Mouse (Mus musculus) lung, embryonic 14.5 days (tissue): ENCODE measurements at regions not wholly inside any gene's neighbourhood (a gene's known extent, or its start where the extent isn't known, plus 50 kb on each side); places are given as distances from the start of the nearest gene placed in this dataset.
"Not testable (repeated sequence)": the region's sequence is repeated elsewhere in the genome, so short reads cannot be mapped to it uniquely, and the experiment has no call there.

Experiments used
- ATAC-seq: fragments of 200-750 bp; cut with Nextera tagmentation; 2 replicates; pipeline ENCODE4 v1.8.0; 2017; ENCODE audit warnings: mild to moderate bottlenecking, moderate TSS enrichment, moderate library complexity; ENCODE audit not compliant: insufficient read depth
- DNase-seq: peaks from one replicate; pipeline ENCODE4 v3.0.0-alpha.2; 2015
- H3K27ac ChIP-seq: fragments of 300-500 bp; sonication (generic); 2 replicates; pipeline ENCODE4 v1.5.1; 2014; ENCODE audit warnings: low read depth, mild to moderate bottlenecking, moderate library complexity
- H3K27me3 ChIP-seq: fragments of 300-500 bp; sonication (generic); 2 replicates; pipeline ENCODE4 v1.6.1; 2014; ENCODE audit warnings: low read length, control low read depth; ENCODE audit not compliant: insufficient read depth
- H3K36me3 ChIP-seq: fragments of 300-500 bp; sonication (generic); 2 replicates; pipeline ENCODE4 v1.6.1; 2014; ENCODE audit warnings: control low read depth; ENCODE audit not compliant: insufficient read depth
- H3K4me1 ChIP-seq: fragments of 300-500 bp; sonication (generic); 2 replicates; pipeline ENCODE4 v1.6.1; 2014; ENCODE audit warnings: antibody characterized with exemption, control low read depth; ENCODE audit not compliant: insufficient read depth
- H3K4me2 ChIP-seq: fragments of 300-500 bp; sonication (generic); 2 replicates; pipeline ENCODE4 v1.6.1; 2014; ENCODE audit warnings: mild to moderate bottlenecking
- H3K4me3 ChIP-seq: fragments of 300-500 bp; sonication (generic); 2 replicates; pipeline ENCODE4 v1.5.1; 2014; ENCODE audit warnings: low read depth, low read length
- H3K9ac ChIP-seq: fragments of 300-500 bp; sonication (generic); 2 replicates; pipeline ENCODE4 v1.6.1; 2014
- H3K9me3 ChIP-seq: fragments of 300-500 bp; sonication (generic); 2 replicates; pipeline ENCODE4 v1.6.1; 2016; ENCODE audit warnings: low read depth, low read length, control low read depth
- CTCF ChIP-seq: IDR thresholded peaks from 2 replicates; pipeline ENCODE4 v1.5.1; 2016; ENCODE audit warnings: antibody characterized with exemption, low read depth
- WGBS: fragments of 180-500 bp; shearing (Covaris S2); extraction: QIAGEN DNeasy Blood & Tissue Kit; methylation state at CpG from one replicate; pipeline ENCODE4 v1.1.7; 2014; 5-methylcytosine and 5-hydroxymethylcytosine counted together

DNA sequence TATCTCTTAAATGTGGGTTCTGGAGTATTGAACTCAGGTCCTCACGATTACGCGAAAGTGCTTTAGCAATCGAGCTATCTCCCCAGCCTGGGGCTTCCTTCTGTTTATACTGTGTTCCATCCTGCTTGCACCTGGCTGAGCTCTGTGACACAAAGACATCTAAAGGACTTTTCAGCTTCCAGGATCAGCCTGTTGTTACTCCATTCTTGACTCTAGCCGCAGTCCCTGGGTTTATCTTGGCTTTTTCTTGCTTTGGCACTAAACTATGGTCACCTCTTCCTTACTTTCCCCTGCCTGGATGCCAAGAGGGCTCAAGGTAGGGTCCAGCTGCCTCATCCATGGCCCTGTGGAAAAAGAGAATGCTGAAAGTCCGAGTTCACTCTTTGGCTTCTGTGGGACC, 261.9 kb downstream of the 1810013L24Rik start:
- Histone ChIP-seq H3K36me3 (no peaks in the 10 kb centered on the region), H3K27me3 (no peaks in the 10 kb centered on the region), H3K4me1 (no peaks in the 10 kb centered on the region), H3K9ac (no peak overlapping the region), H3K4me3 (no peak overlapping the region), H3K27ac (no peak overlapping the region), H3K4me2 (no peak overlapping the region), H3K9me3 (no peaks in the 10 kb centered on the region)
- ATAC-seq (no peak), DNase-seq (no peak)
- WGBS = 74% methylated on average over 6 of the region's 6 CpGs
- no peak for TF ChIP-seq CTCF

DNA sequence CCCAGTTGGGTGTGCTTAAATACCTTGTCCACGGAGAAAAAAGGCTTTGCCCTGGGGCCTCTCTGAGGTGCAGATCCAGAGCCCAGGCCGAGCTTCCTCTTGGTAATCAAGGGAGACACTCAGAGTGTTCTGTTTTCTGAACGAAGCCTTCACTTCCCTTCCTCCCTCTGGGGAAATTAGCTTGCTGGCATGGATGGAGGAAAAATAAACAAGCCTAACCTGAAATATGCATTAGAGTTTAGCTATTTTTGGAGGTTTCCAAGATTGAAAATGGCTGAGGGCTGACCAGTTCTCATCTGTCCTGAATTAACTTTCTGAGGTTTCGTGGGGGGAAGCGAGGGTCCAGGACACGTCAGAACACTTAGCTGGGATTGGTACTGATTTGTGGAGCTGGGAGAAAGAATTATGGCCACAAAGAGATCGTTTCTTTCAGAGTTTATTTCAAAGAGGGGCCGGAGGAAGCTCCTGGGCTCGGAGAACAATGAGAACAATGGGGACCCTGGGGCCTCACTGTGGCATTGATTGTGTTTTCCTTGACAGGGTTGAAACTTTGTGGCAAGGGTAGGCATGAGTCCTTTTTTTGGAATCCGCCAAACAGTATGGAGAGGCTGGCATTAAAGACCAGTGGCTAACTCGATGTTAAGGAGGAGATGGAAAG, 262.4 kb downstream of the 1810013L24Rik start:
- TF ChIP-seq CTCF = no peak
- H3K27ac ChIP-seq = no peak overlapping the region
- H3K9me3 ChIP-seq = no peaks in the 10 kb centered on the region
- H3K36me3 ChIP-seq = no peaks in the 10 kb centered on the region
- 44% methylated on average over 11 of the region's 11 CpGs for WGBS
- no peak overlapping the region for H3K4me3 ChIP-seq
- DNase-seq (peak; percentile 24), ATAC-seq (no peak)
- no peak overlapping the region for H3K9ac ChIP-seq
- no peak overlapping the region for H3K4me2 ChIP-seq
- H3K4me1 ChIP-seq = no peaks in the 10 kb centered on the region
- no peaks in the 10 kb centered on the region for H3K27me3 ChIP-seq

DNA sequence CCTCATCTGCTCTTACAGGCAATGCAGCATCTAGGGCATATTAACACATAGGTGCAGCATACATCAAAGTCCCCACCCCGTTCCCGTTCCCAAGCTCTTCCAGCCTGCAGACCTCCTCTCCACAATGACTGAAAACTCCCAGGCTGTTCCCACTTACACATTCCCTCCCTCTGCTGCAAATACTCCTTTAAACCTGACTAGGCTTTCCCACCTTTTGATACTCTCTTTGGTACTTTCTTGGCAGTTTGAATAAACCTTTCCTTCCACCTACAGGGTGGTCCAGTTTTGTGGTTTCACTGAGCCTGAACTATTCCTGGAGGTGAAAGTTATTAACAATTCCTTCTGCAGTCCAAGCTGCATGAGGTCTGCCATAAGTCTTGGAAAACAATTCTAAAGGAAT, 263.7 kb downstream of the 1810013L24Rik start:
- no peak for TF ChIP-seq CTCF
- H3K36me3 ChIP-seq = no peaks in the 10 kb centered on the region
- H3K9ac ChIP-seq = no peak overlapping the region
- DNase-seq = no peak
- H3K27me3 ChIP-seq = no peaks in the 10 kb centered on the region
- H3K4me3 ChIP-seq = no peak overlapping the region
- H3K9me3 ChIP-seq = no peaks in the 10 kb centered on the region
- no peak overlapping the region for H3K27ac ChIP-seq
- H3K4me1 ChIP-seq = no peaks in the 10 kb centered on the region
- 28% methylated on average over 2 of the region's 2 CpGs for WGBS
- ATAC-seq = no peak
- no peak overlapping the region for H3K4me2 ChIP-seq

DNA sequence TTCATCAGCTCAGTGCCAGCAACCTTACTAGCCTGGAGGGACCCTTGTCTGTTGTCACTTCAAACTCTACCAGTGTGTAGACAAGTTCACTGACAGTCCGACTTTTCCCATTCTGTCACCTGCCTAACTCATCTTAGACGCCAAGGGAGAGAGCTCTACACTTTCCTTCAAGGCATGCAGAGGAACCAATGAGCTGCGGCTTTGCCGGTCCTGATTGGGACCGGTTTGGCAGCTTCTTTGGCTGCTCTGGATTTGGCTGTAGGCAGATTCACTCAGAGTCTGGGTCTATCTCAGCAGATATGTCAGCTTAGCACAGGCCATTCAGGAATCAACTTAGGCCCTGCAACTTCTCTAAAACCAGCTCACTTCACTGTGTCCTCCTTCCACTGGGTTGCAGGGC, 264.3 kb downstream of the 1810013L24Rik start:
- ATAC-seq (no peak), DNase-seq (peak; percentile 11)
- Histone ChIP-seq H3K36me3 (no peaks in the 10 kb centered on the region), H3K4me2 (no peak overlapping the region), H3K9ac (no peak overlapping the region), H3K4me1 (no peaks in the 10 kb centered on the region), H3K27me3 (no peaks in the 10 kb centered on the region), H3K4me3 (no peak overlapping the region), H3K9me3 (no peaks in the 10 kb centered on the region), H3K27ac (no peak overlapping the region)
- no peak for TF ChIP-seq CTCF
- 38% methylated on average over 5 of the region's 5 CpGs for WGBS

DNA sequence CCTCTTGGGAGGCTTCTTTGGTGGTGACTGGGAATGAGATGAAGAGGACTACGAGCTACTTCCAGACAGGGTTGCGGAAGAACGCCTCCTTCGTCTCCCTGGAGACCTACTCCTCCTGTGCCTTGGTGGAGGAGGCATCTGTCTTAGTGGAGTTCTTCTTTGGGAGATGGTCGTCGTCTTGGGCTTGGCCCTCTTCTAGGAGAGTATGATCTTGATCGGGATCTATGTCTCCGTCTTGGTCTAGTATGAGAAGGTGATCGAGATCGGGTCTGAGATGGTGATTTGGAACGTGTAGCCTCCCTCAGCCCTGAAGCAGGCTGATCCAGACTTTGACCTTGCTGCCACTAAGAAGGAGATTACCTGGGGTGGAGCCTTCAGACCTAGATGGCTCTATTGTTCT, 276.3 kb downstream of the 1810013L24Rik start:
- Histone ChIP-seq H3K4me1 (no peaks in the 10 kb centered on the region), H3K4me2 (no peak overlapping the region), H3K9ac (no peak overlapping the region), H3K27ac (no peak overlapping the region), H3K4me3 (no peak overlapping the region), H3K36me3 (no peaks in the 10 kb centered on the region), H3K9me3 (peaks cover 3% of the 10 kb centered on the region; the same call in 1 of the 2 replicates), H3K27me3 (no peaks in the 10 kb centered on the region)
- ATAC-seq = no peak
- no peak for DNase-seq
- TF ChIP-seq CTCF = no peak
- WGBS = 92% methylated on average over 11 of the region's 11 CpGs

DNA sequence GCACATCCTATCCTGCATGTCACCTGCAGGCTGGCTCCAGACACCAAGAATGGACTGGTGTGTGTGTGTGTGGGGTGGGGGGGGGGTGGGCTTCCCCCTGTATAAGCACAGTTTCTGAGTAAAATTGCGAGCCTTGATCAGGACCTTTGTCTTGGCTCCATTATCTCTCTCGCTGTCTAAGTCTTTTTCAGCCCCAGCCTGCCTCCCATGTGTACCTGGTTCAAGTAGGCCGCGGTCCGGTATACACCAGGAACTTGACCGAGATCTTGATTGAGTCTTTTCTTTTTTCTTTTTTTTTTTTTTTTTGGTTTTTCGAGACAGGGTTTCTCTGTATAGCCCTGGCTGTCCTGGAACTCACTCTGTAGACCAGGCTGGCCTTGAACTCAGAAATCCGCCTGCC, 276.8 kb downstream of the 1810013L24Rik start:
- H3K4me3 ChIP-seq, H3K4me2 ChIP-seq, H3K9ac ChIP-seq, H3K9me3 ChIP-seq, DNase-seq, H3K27me3 ChIP-seq, H3K4me1 ChIP-seq, H3K36me3 ChIP-seq, H3K27ac ChIP-seq, ATAC-seq: not testable (repeated sequence)
- 91% methylated on average over 8 of the region's 8 CpGs for WGBS

DNA sequence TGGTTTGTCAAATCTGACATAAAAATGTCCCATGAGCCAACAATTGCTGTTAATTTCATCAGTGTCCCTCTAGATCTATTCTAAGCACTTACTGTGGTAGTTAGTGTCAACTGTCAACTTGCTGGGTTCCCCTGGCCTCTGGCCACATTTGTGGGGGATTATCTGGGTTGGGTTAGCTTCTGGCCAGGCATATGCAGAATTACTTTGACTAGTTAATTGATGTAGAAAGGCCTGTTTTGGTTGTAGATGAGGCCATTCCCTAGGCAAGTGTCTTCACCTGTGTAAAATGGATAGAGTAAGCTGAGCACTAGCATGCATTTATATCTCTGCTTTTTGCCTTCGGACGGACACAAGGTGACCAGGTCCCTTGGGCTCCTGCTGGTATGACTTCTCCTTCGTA, 283.9 kb downstream of the 1810013L24Rik start:
- H3K4me1 ChIP-seq = no peaks in the 10 kb centered on the region
- no peak for ATAC-seq
- no peak for DNase-seq
- no peak overlapping the region for H3K27ac ChIP-seq
- no peak overlapping the region for H3K9ac ChIP-seq
- no peak overlapping the region for H3K4me3 ChIP-seq
- H3K9me3 ChIP-seq = no peaks in the 10 kb centered on the region
- no peak for TF ChIP-seq CTCF
- no peaks in the 10 kb centered on the region for H3K36me3 ChIP-seq
- WGBS = 88% methylated on average over 3 of the region's 3 CpGs
- no peak overlapping the region for H3K4me2 ChIP-seq
- no peaks in the 10 kb centered on the region for H3K27me3 ChIP-seq

DNA sequence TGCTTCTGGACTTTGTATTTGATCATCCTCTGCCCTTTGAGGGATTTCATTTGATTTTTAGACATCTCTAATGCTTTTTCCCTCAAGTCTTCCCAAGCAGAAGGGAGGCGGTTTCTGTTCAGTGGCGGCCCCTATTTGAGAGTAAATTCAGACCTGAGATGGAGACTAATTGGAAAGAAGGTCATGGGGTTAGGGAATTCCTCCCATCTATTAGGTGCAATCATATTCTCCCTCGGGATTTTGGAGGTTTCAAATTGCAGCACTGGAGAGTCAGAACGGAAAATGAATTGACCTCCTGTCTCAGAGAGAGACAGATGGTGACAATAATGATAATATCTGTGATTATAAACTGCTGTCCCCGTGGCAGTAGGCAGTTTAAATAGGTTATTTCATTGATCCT, 285.6 kb downstream of the 1810013L24Rik start:
- ATAC-seq = no peak
- Histone ChIP-seq H3K27ac (no peak overlapping the region), H3K4me1 (no peaks in the 10 kb centered on the region), H3K9ac (no peak overlapping the region), H3K27me3 (no peaks in the 10 kb centered on the region), H3K4me2 (no peak overlapping the region), H3K9me3 (no peaks in the 10 kb centered on the region), H3K4me3 (no peak overlapping the region), H3K36me3 (no peaks in the 10 kb centered on the region)
- TF ChIP-seq CTCF = no peak
- DNase-seq = no peak
- 38% methylated on average over 5 of the region's 5 CpGs for WGBS
